Mouse (Mus musculus) heart, adult 9 months (tissue): ENCODE data around the gene Anks1.

ENCODE experiments used
- DNase-seq, 2 experiments: peaks; one replicate each; pipeline ENCODE4 v3.0.0; 2022; ENCODE audit warnings: low spot score in 2 of 2

Gene Anks1

GRCm38 (mm10) chr17:27908888-27909621 is at the start of gene Anks1:
TSS of gene Anks1 (plus strand) at chr17:27909306.
- peak; percentile 77 to 78 for DNase-seq

- no peak for DNase-seq
Measured at GRCm38 (mm10) chr17:27865461-27865860, 43.6 kb upstream of the Anks1 start.

DNA sequence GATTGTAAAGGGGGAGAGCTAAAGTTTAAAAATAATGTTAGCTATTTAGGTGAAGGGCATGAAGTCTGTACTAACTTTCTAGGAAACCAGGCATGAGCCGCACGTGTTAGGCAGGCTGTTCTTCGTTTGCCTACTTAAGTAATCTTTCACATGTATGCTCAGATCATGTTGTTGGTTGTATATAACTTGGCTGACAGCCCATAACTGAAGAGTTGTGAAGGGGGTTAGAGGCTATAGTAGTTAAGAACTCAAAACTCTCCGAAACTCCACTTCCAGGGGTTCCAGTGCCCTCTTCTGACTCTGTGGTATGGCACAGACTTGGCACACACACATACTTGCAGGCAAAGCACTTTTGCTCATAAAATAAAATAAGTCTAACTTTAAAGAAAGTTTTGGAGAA is 42.4 kb upstream of the Anks1 start:
- no peak for DNase-seq

DNA sequence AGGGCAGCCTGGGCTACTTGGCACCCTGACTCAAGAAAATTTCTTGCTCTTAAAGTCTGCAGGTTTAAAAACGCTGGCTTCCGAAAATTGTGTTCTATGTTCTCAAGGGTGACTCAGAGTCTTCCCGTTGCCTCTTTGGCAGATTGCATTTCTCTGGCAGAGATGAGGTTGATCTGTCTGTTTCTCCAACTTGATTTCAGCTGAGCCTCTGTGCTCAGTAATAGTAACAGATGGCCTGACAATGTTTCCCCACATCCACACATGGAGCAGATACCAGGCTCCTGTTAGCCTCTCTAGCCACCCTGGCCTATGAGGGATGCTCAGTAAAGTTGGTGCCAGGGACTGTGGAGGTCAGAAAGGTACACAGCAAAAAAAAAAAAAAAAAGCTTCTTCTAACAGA is 37.3 kb upstream of the Anks1 start:
- no peak for DNase-seq

- no peak for DNase-seq
Measured at GRCm38 (mm10) chr17:27873583-27873982, 35.5 kb upstream of the Anks1 start.

DNA sequence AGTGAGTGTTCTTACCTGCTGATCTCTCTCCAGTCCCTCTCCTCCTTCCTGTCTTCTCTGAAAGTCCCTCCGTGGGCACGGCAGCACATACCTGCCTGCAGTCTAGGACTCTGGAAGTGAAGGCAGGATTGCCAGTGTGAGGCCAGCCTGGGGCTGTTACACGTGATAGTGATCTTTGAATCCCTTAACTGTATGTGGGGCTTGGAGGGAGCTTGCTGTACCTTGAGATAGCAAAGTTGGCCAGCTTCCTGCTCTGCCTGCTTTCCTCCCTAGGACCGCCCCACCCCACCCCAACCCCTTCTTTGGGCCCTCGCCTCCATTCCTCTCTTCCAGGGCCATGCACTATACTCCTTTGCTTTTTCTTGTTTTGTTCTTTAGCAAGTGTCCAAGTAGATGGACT is 34.6 kb upstream of the Anks1 start:
- DNase-seq, result no peak

- no peak for DNase-seq
Measured at GRCm38 (mm10) chr17:27881518-27881917, 27.6 kb upstream of the Anks1 start.

DNA sequence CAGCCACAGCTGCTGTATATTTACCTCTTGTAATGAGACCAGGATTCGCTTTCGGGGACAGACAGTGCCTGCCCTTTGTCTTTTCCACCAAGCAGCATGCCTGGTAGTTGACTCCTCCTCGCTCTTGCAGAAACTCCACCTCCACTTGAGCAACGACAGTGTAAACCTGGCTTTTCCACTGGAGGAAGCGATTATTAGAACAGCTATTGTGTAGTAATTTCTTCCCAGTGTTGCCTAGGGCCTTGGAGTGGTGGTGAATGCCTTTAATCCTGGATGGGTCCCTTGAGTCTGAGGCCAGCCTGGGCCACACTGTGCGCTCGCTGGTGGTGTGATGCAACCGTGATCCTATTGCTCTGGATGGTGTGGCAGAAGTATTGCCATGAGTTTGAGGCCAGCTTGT is 26.0 kb upstream of the Anks1 start:
- DNase-seq, result no peak

GRCm38 (mm10) chr17:27883994-27884393 is 25.1 kb upstream of the Anks1 start:
- DNase-seq, result no peak

DNA sequence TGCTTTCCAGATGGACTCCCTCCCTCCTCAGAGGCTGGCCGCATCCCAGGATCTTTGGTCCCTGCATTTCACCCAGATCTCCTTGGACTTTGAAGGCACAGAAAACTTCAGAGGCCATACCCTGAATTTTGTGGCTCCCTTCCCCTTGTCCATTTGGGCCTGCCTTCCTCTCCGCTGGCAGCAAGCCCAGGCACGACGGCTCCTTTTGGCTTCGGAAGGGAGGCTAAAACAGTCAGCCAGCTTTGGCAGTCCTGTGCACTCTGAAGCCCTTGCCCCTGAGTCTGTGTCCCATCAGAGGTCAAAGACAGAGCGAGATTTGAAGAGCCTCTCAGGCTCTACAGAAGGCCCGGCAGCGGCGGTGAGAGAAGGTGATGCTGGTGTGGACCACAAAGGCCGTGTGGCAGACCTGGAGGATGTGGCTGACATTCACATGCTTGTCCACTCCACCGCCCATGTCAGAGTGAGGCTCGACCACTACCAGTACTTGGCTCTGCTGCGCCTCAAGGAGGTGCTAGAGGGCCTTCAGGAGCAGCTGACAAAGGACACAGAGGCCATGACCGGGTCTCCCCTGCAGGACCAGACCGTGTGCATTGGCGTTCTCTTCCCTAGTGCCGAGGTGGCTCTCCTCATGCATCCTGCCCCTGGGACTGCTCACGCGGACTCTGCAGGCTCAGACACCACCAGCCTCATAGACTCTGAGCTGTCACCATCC is 22.5 kb upstream of the Anks1 start:
- peak; percentile 19 to 36 for DNase-seq

DNA sequence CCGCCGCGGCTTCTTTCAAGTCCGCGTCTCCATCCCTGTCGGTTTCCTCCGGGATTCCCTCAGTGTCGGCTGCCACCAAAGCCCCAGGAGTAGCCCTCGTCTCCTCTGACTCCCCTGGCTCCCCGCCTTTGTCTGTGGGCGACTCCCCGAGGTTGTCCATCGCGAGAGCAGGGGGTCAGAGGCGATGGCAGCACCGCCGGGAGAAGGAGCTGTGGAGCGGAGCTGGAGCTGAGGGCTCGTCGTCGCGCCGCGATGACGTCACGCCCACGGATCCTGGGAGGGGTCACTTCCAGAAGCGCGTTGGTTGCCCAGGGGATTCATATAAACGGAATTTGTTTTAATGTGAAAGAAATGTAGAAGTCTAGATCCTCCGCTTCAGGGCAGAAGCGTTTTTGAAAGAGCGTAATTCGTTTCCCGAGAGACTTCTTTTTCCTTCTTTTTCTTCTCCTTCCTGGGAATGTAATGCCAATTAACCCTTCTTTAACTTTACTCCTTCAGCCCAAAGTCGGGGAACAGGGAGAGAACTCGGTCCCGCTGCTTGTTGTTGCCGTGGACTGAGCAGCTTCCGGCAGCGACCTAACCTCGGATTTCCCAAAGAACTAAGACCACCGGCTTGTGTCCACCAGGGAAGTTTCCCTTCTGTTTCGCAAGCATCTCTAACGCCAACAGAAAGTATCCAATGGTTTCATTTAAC is 1.4 kb upstream of the Anks1 start:
- peak; percentile 90 to 92 for DNase-seq

GRCm38 (mm10) chr17:27908206-27908887 is 759 bp upstream of the Anks1 start:
- peak in 1 of 2 experiments; percentile 17 for DNase-seq

DNA sequence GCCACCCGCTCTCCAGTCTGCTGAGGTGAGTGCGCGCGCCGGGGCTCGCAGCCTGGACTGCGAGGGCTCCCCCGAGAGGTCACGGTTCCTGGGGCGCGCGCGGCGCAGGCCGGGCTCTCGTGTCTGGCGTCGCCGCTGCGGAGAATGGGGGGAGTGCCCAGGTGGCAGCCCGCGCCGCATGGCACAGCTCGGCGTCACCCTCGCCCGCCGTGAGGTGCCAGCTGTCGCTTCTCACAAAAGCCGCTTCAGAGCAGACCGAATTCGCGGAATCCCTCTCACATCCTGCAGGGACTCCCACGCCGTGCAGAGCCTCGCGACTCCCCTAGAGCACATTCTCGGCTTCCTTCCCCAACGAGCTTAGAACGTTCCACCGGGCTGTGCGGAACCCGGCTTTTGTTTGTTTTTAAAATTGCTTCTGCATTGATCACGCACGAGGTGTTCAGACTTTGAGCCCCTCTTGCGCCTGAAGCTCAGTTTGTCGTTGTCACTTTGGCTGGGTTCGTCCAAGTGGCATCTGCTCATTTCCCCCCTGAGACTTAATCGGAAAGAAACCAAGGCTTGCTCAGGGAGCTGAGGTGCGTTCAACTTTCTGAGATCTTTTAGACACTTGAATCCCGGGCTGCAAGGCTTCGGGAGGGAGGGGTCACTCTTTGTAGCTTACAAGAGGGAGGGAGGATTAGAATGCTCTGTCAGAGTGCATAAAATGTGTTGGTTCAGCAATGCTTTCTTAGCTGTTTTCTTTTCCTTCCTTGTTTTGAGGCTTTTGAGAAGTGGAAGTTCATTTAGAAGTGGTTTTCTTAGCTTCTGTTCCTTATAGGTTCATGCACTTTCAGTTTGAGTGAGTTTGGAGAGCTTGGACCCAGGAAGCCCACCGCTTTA is 755 bp downstream of the Anks1 start, which contains the start of gene Taf11:
Gene Taf11, minus strand, starts transcription at position 223 of the 879 bp plus-strand sequence.
- DNase-seq, result peak in 1 of 2 experiments; percentile 39

DNA sequence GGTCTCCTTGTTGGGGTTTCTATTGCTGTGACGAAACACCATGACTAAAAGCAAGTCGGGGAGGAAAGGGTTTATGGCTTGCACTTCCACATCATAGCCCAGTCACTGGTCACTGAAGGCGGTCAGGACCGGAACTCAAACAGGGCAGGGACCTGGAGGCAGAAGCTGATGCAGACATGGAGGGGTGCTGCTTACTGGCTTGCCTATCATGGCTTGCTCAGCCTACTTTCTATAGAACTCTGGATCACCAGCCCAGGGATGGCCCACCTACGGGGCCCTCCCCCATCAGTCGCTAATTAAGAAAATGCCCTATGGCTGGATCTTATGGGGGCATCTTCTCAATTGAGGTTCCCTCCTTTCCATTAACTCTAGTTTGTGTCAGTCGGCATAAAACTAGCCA is 2.3 kb downstream of the Anks1 start:
- no peak for DNase-seq

DNA sequence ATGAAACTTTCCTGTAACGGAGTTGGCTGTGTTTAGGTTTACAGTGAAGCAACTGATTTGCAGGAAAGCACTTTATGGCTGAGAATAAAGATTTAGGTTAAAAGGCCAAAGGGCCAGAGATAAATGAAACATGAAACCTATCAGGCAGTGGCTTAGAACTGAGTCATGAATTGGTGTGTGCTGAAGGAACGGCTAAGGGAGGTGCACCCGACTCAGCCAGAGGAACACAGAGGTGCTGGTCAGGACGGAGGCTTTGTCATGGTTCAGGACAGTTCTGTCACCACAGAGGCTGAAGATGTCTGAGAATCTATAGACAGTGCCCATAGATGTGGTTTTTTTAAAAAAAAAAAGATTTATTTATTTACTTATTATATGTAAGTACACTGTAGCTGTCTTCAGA is 5.6 kb downstream of the Anks1 start:
- no peak for DNase-seq

DNA sequence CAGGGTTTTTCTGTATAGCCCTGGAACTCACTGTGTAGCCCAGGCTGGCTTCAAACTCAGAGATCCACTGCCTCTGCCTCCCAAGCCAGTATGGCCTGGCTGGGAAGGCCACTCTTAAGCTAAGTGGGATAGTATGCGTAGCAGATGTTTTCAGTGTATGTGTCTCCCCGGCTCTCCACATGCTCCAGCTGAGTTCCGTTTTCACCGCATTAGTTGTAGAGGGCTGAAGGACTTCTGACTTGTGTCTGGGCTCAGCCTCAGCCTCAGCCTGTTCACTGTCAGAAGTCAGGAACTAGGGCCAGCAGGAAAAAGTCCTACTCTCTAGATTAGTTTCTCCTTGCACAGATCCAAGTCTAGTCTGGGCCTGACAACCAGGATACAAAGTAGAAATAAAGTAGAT is 7.3 kb downstream of the Anks1 start:
- DNase-seq, result no peak

- DNase-seq, result peak in 1 of 2 experiments; percentile 41
Measured at GRCm38 (mm10) chr17:27920676-27921075, 11.6 kb downstream of the Anks1 start.

- DNase-seq, result no peak
Measured at GRCm38 (mm10) chr17:27922174-27922712, 13.1 kb downstream of the Anks1 start.

- no peak for DNase-seq
Measured at GRCm38 (mm10) chr17:27925054-27925453, 15.9 kb downstream of the Anks1 start.

DNA sequence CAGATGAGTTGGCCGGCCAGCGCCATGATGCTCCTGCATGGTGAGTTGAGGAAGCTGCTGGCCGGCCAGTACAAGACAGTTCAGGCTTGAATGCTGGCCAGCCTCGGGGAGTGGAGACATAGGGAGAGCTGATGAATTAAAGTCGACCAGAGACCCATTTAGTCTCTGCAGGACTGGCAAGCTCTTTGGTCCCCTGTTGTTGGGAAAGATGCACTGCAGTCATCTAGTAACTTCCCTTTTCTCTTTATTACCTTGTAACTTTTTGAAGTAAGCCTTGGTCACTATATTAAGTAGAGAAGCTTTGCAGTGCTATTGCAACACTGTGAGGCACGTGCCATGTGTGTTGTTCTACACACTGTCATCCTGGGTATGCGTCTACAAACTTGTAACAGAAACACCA is 16.4 kb downstream of the Anks1 start:
- no peak for DNase-seq

- DNase-seq, result no peak
Measured at GRCm38 (mm10) chr17:27930291-27930690, 21.2 kb downstream of the Anks1 start.
